Mouse (Mus musculus) heart, embryonic 15.5 days (tissue): ENCODE measurements around the gene Gm28891. TPM values are rescaled to one million over a fixed set of nuclear protein-coding genes. Genes with fewer than 3 reads are reported as not detected.
"Not testable (repeated sequence)": the region's sequence is repeated elsewhere in the genome, so short reads cannot be mapped to it uniquely, and the experiment has no call there.

ENCODE experiments used
- ATAC-seq: fragments of 200-750 bp; cut with Nextera tagmentation; replicated peaks from 2 replicates; pipeline ENCODE4 v1.8.0; 2017; ENCODE audit warnings: low read depth, moderate TSS enrichment; ENCODE audit not compliant: insufficient number of reproducible peaks, insufficient read depth, low FRiP score
- H3K27ac ChIP-seq: fragments of 300-500 bp; sonication (generic); 2 replicates; pipeline ENCODE4 v1.5.1; 2015; ENCODE audit warnings: mild to moderate bottlenecking, inconsistent platforms
- H3K27me3 ChIP-seq: fragments of 300-500 bp; sonication (generic); 2 replicates; pipeline ENCODE4 v1.6.1; 2015; ENCODE audit warnings: inconsistent platforms
- H3K36me3 ChIP-seq: fragments of 300-500 bp; sonication (generic); 2 replicates; pipeline ENCODE4 v1.6.1; 2015; ENCODE audit warnings: mild to moderate bottlenecking, inconsistent platforms
- H3K4me1 ChIP-seq: fragments of 300-500 bp; sonication (generic); replicated peaks from 2 replicates; pipeline ENCODE4 v1.6.1; 2015; ENCODE audit warnings: inconsistent platforms
- H3K4me2 ChIP-seq: fragments of 300-500 bp; sonication (generic); 2 replicates; pipeline ENCODE4 v1.6.1; 2015; ENCODE audit warnings: inconsistent platforms, mild to moderate bottlenecking, moderate library complexity
- H3K4me3 ChIP-seq: fragments of 300-500 bp; sonication (generic); 2 replicates; pipeline ENCODE4 v1.5.1; 2015; ENCODE audit warnings: mild to moderate bottlenecking, inconsistent platforms
- H3K9ac ChIP-seq: fragments of 300-500 bp; sonication (generic); 2 replicates; pipeline ENCODE4 v1.6.1; 2015; ENCODE audit warnings: mild to moderate bottlenecking, inconsistent platforms
- H3K9me3 ChIP-seq: fragments of 300-500 bp; sonication (generic); replicated peaks from 2 replicates; pipeline ENCODE4 v1.6.1; 2016; ENCODE audit warnings: inconsistent platforms
- whole genome bisulfite sequencing: fragments of 180-500 bp; shearing (Covaris S2); methylation state at CpG from one replicate; pipeline ENCODE4 v1.1.7; 2015; ENCODE audit warnings: mixed read lengths; 5-methylcytosine and 5-hydroxymethylcytosine counted together
- polyA plus RNA-seq: library from polyadenylated mRNA; unstranded; fragments of >200 nt; fragmentation: Nextera tagmentation; extraction: Ambion mirVana; gene quantifications from 2 replicates; pipeline ENCODE4 v1.2.1, GENCODE M21; 2015

The Gm28891 gene
- polyA plus RNA-seq = not detected in 2 replicates

- H3K9me3 ChIP-seq, H3K4me3 ChIP-seq, H3K4me2 ChIP-seq, H3K4me1 ChIP-seq, H3K9ac ChIP-seq, H3K27ac ChIP-seq, ATAC-seq, H3K36me3 ChIP-seq, H3K27me3 ChIP-seq: not testable (repeated sequence)
- 66% methylated on average over 3 of the region's 8 CpGs for WGBS
Measured at GRCm38 (mm10) chrY:60240902-60241301, at the start of gene Gm28891. Gene Gm28891, plus strand, starts transcription at chrY:60241202.
